Mouse (Mus musculus): Measurements from ENCODE around the gene Gm8113. TPM values are rescaled to one million over a fixed set of nuclear protein-coding genes. Genes with fewer than 3 reads are reported as not detected.
A peak's percentile ranks its signal among the peaks of the same experiment; 100 is the strongest.
"Not testable (repeated sequence)": the region's sequence is repeated elsewhere in the genome, so short reads cannot be mapped to it uniquely, and the experiment has no call there.

Gene Gm8113
- 20.5 and 21.7 TPM in 2 replicates for polyA plus RNA-seq (2014; fragmentation: Nextera tagmentation; extraction: Ambion mirVana)

GRCm38 (mm10) chr14:43924688-43925403 lies at the start of gene Gm8113:
Gm8113 (plus strand) TSS chr14:43925390.
- H3K9ac ChIP-seq (ENCODE audit: low read length), result peak within 1 kb of the TSS; percentile 74
- DNase-seq (ENCODE audit: low spot score) (peak; percentile 95), ATAC-seq (replicated peaks; ENCODE audit: low FRiP score, low TSS enrichment, low read depth) (peak; percentile 100)
- not testable (repeated sequence) for H3K27me3 ChIP-seq (replicated peaks; ENCODE audit: control insufficient read depth, insufficient read depth, low read length); H3K4me1 ChIP-seq (replicated peaks; ENCODE audit: control insufficient read depth, insufficient read depth, low read length); H3K36me3 ChIP-seq (ENCODE audit: control insufficient read depth, insufficient read depth, low read length); H3K9me3 ChIP-seq (ENCODE audit: control insufficient read depth, low read length)
- peak within 1 kb of the TSS; percentile 48 for H3K4me2 ChIP-seq (ENCODE audit: low read length)
- H3K4me3 ChIP-seq (ENCODE audit: low read depth, low read length), result peak within 1 kb of the TSS; percentile 48
- H3K27ac ChIP-seq (ENCODE audit: low read depth), result peak within 1 kb of the TSS; percentile 90
- 8% methylated on average over 10 of the region's 10 CpGs for WGBS

- H3K27me3 ChIP-seq (replicated peaks; ENCODE audit: control insufficient read depth, insufficient read depth, low read length); H3K27ac ChIP-seq (ENCODE audit: low read depth); H3K4me2 ChIP-seq (ENCODE audit: low read length); H3K9ac ChIP-seq (ENCODE audit: low read length); H3K36me3 ChIP-seq (ENCODE audit: control insufficient read depth, insufficient read depth, low read length); H3K4me3 ChIP-seq (ENCODE audit: low read depth, low read length); H3K4me1 ChIP-seq (replicated peaks; ENCODE audit: control insufficient read depth, insufficient read depth, low read length); H3K9me3 ChIP-seq (ENCODE audit: control insufficient read depth, low read length); DNase-seq (ENCODE audit: low spot score); ATAC-seq (replicated peaks; ENCODE audit: low FRiP score, low TSS enrichment, low read depth): not testable (repeated sequence)
- WGBS, result 79% methylated on average over 2 of the region's 3 CpGs
Observed at GRCm38 (mm10) chr14:43875417-43875816, 49.8 kb upstream of the Gm8113 start, which contains the start of gene Ear1. Ear1 (minus strand) TSS chr14:43875517.

GRCm38 (mm10) chr14:43877789-43878188 lies 47.4 kb upstream of the Gm8113 start:
- not testable (repeated sequence) for H3K4me3 ChIP-seq (ENCODE audit: low read depth, low read length); H3K9me3 ChIP-seq (ENCODE audit: control insufficient read depth, low read length); H3K4me1 ChIP-seq (replicated peaks; ENCODE audit: control insufficient read depth, insufficient read depth, low read length); ATAC-seq (replicated peaks; ENCODE audit: low FRiP score, low TSS enrichment, low read depth); H3K27ac ChIP-seq (ENCODE audit: low read depth); H3K36me3 ChIP-seq (ENCODE audit: control insufficient read depth, insufficient read depth, low read length); H3K4me2 ChIP-seq (ENCODE audit: low read length); H3K9ac ChIP-seq (ENCODE audit: low read length); DNase-seq (ENCODE audit: low spot score); H3K27me3 ChIP-seq (replicated peaks; ENCODE audit: control insufficient read depth, insufficient read depth, low read length)
- 32% methylated on average over 1 of the region's 2 CpGs for WGBS

- H3K4me1 ChIP-seq (replicated peaks; ENCODE audit: control insufficient read depth, insufficient read depth, low read length); H3K4me2 ChIP-seq (ENCODE audit: low read length); H3K9me3 ChIP-seq (ENCODE audit: control insufficient read depth, low read length); H3K27ac ChIP-seq (ENCODE audit: low read depth); DNase-seq (ENCODE audit: low spot score); H3K36me3 ChIP-seq (ENCODE audit: control insufficient read depth, insufficient read depth, low read length); H3K9ac ChIP-seq (ENCODE audit: low read length); H3K27me3 ChIP-seq (replicated peaks; ENCODE audit: control insufficient read depth, insufficient read depth, low read length); H3K4me3 ChIP-seq (ENCODE audit: low read depth, low read length); ATAC-seq (replicated peaks; ENCODE audit: low FRiP score, low TSS enrichment, low read depth): not testable (repeated sequence)
- WGBS, result 85% methylated on average over 5 of the region's 5 CpGs
Observed at GRCm38 (mm10) chr14:43879966-43880545, 45.1 kb upstream of the Gm8113 start.

- not testable (repeated sequence) for H3K27ac ChIP-seq (ENCODE audit: low read depth); DNase-seq (ENCODE audit: low spot score)
- 58% methylated on average over 1 of the region's 1 CpGs for whole genome bisulfite sequencing
Observed at GRCm38 (mm10) chr14:43886235-43886634, 39.0 kb upstream of the Gm8113 start.

DNA sequence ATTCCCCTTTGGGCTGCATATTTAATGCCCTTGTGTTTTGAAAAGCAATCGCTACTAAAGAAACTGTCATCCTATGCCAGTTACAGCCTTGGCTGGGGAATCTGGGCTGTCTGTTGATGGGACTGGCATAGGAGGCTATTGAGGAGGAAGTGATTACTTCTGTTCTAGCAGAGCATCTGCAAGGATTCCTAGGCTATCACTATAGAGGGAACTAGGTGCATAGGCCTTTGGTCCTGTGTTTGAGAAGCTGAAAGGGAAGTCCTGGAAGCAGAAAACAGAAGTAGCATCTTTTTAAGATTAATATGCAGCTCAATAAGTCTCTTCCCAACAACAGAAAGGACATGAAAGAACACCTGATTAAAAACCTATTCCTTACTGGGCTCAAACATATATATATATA lies 33.9 kb upstream of the Gm8113 start:
- not testable (repeated sequence) for H3K9me3 ChIP-seq (ENCODE audit: control insufficient read depth, low read length); H3K27me3 ChIP-seq (replicated peaks; ENCODE audit: control insufficient read depth, insufficient read depth, low read length); H3K9ac ChIP-seq (ENCODE audit: low read length); ATAC-seq (replicated peaks; ENCODE audit: low FRiP score, low TSS enrichment, low read depth); H3K4me2 ChIP-seq (ENCODE audit: low read length); H3K27ac ChIP-seq (ENCODE audit: low read depth); H3K4me1 ChIP-seq (replicated peaks; ENCODE audit: control insufficient read depth, insufficient read depth, low read length); H3K4me3 ChIP-seq (ENCODE audit: low read depth, low read length); DNase-seq (ENCODE audit: low spot score); H3K36me3 ChIP-seq (ENCODE audit: control insufficient read depth, insufficient read depth, low read length)
- 75% methylated on average over 1 of the region's 1 CpGs for WGBS

More at GRCm38 (mm10) chr14:43886235-43886634, 39.0 kb upstream of the Gm8113 start:
- H3K36me3 ChIP-seq (ENCODE audit: control insufficient read depth, insufficient read depth, low read length); H3K9me3 ChIP-seq (ENCODE audit: control insufficient read depth, low read length); H3K9ac ChIP-seq (ENCODE audit: low read length); H3K4me2 ChIP-seq (ENCODE audit: low read length); H3K4me3 ChIP-seq (ENCODE audit: low read depth, low read length); H3K27me3 ChIP-seq (replicated peaks; ENCODE audit: control insufficient read depth, insufficient read depth, low read length); ATAC-seq (replicated peaks; ENCODE audit: low FRiP score, low TSS enrichment, low read depth); H3K4me1 ChIP-seq (replicated peaks; ENCODE audit: control insufficient read depth, insufficient read depth, low read length): not testable (repeated sequence)

GRCm38 (mm10) chr14:43895357-43895756 lies 29.8 kb upstream of the Gm8113 start:
- H3K4me3 ChIP-seq (ENCODE audit: low read depth, low read length); H3K27ac ChIP-seq (ENCODE audit: low read depth); H3K27me3 ChIP-seq (replicated peaks; ENCODE audit: control insufficient read depth, insufficient read depth, low read length); H3K9me3 ChIP-seq (ENCODE audit: control insufficient read depth, low read length); H3K4me1 ChIP-seq (replicated peaks; ENCODE audit: control insufficient read depth, insufficient read depth, low read length); H3K4me2 ChIP-seq (ENCODE audit: low read length); H3K36me3 ChIP-seq (ENCODE audit: control insufficient read depth, insufficient read depth, low read length); DNase-seq (ENCODE audit: low spot score); ATAC-seq (replicated peaks; ENCODE audit: low FRiP score, low TSS enrichment, low read depth); H3K9ac ChIP-seq (ENCODE audit: low read length): not testable (repeated sequence)
- WGBS, result 40% methylated on average over 1 of the region's 2 CpGs

- not testable (repeated sequence) for H3K4me3 ChIP-seq (ENCODE audit: low read depth, low read length); H3K4me1 ChIP-seq (replicated peaks; ENCODE audit: control insufficient read depth, insufficient read depth, low read length); H3K9ac ChIP-seq (ENCODE audit: low read length)
Observed at GRCm38 (mm10) chr14:43898577-43898976, 26.6 kb upstream of the Gm8113 start.

GRCm38 (mm10) chr14:43918214-43918613 lies 7.0 kb upstream of the Gm8113 start:
- not testable (repeated sequence) for H3K4me1 ChIP-seq (replicated peaks; ENCODE audit: control insufficient read depth, insufficient read depth, low read length); H3K9me3 ChIP-seq (ENCODE audit: control insufficient read depth, low read length); H3K36me3 ChIP-seq (ENCODE audit: control insufficient read depth, insufficient read depth, low read length); H3K27ac ChIP-seq (ENCODE audit: low read depth); DNase-seq (ENCODE audit: low spot score); H3K4me3 ChIP-seq (ENCODE audit: low read depth, low read length); H3K9ac ChIP-seq (ENCODE audit: low read length); H3K27me3 ChIP-seq (replicated peaks; ENCODE audit: control insufficient read depth, insufficient read depth, low read length); ATAC-seq (replicated peaks; ENCODE audit: low FRiP score, low TSS enrichment, low read depth); H3K4me2 ChIP-seq (ENCODE audit: low read length)

More at GRCm38 (mm10) chr14:43898577-43898976, 26.6 kb upstream of the Gm8113 start:
- H3K27ac ChIP-seq (ENCODE audit: low read depth); H3K27me3 ChIP-seq (replicated peaks; ENCODE audit: control insufficient read depth, insufficient read depth, low read length); DNase-seq (ENCODE audit: low spot score); H3K9me3 ChIP-seq (ENCODE audit: control insufficient read depth, low read length); H3K36me3 ChIP-seq (ENCODE audit: control insufficient read depth, insufficient read depth, low read length); H3K4me2 ChIP-seq (ENCODE audit: low read length); ATAC-seq (replicated peaks; ENCODE audit: low FRiP score, low TSS enrichment, low read depth): not testable (repeated sequence)
- 83% methylated on average over 3 of the region's 3 CpGs for WGBS

All from intestine, embryonic 14.5 days (tissue).